Mouse (Mus musculus): ENCODE measurements at regions not wholly inside any gene's neighbourhood (a gene's known extent, or its start where the extent isn't known, plus 50 kb on each side); places are given as distances from the start of the nearest gene placed in this dataset.

- TF ChIP-seq POLR2A (IDR thresholded peaks at IDR 0.05; ENCODE audit: low read depth, low read length) (no peak), CTCF (IDR thresholded peaks at IDR 0.05; ENCODE audit: borderline replicate concordance, insufficient read depth, low read length) (no peak)
These were observed 86.2 kb upstream of the Col1a2 start for GRCm38 (mm10) chr6:4418376-4418775.
